Mouse (Mus musculus) kidney, adult 2 months (tissue): ENCODE data around the gene Trp53bp2.

Experiments
- CTCF ChIP-seq: fragments of 200-500 bp; conservative IDR thresholded peaks from 2 replicates; pipeline ENCODE4 v1.5.1; 2011; ENCODE audit warnings: low read depth, mild to moderate bottlenecking, control low read depth, low read length, moderate library complexity, mixed read lengths; ENCODE audit not compliant: insufficient read depth, insufficient read length
- POLR2A ChIP-seq: fragments of 200-500 bp; IDR thresholded peaks from one replicate; pipeline ENCODE4 v1.6.1; 2011; ENCODE audit warnings: low read depth, low read length, control low read depth

DNA sequence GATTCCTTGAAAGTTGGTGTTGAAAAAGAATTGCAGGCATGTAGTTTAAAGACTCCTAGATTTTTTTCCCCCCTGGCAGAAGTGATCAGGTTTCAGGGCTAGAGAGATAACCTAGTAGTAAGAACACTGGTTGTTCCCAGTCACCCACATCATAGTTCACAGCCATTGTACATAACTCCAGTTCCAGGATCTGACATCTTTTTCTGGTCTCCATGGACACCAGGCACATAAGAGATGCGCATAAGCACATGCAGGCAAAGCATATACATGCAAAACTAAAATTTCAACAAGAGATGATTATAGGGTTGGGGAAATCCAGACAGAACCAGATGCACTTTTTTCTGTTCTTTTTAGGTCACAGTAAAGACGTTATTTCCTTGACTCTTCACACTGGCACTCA lies 46.1 kb downstream of the Trp53bp2 start:
- TF ChIP-seq POLR2A (no peak), CTCF (no peak)
